Mouse (Mus musculus): Measurements from ENCODE around the gene Camsap2.

DNA sequence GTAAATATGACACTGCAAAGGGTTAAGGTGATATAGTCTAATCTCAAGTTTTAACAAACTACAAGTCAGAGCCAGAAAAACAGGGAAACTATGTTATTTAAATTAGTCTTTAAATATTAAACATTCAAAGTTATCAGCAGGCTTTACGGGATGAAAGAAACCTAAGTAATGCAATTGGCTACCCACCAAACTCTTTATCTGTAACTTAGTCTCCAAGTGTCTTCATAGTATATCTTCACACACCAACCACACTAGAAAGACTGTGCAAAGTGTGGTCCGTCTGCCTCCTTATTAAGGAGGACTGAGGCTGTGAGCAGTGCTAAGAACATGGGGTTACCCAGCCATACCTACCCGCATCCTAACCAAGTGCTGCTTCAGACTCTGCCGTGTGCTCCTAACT is 23.6 kb downstream of the Camsap2 start:
- no peak for TF ChIP-seq EP300 (IDR thresholded peaks at IDR 0.05)
- no peak for TF ChIP-seq CTCF (IDR thresholded peaks at IDR 0.05)
